Mouse (Mus musculus) fat pad, adult 2 months (tissue): Measurements from ENCODE around the gene Clca3a2.
"Not testable (repeated sequence)": the region's sequence is repeated elsewhere in the genome, so short reads cannot be mapped to it uniquely, and the experiment has no call there.

Experiments used
- DNase-seq: peaks from one replicate; pipeline ENCODE4 v3.0.0-alpha.2; 2011; ENCODE audit warnings: low read depth, low spot score; ENCODE audit errors: extremely low read depth

Clca3a2 gene

DNA sequence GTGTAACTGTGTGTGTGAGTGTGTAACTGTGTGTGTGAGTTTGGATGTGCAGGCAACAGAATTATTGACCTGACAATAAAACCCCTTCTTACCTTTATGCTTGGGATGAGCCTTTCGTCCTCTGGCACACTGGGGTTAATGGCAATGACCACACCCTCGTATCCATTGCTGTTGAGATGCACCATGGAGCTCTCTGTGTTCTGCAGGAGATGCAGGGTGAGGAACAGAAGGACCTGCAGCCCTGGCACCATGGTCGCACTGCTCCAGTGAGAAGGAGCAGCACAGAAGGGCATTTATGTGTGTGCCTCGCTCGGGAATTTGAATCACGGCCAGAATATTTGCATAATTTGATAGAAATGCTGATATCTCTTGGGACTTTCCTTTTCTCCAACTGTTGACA lies at the start of gene Clca3a2:
Gene Clca3a2 (minus strand): TSS at position 276 of the 400 bp plus-strand sequence.
- not testable (repeated sequence) for DNase-seq

GRCm38 (mm10) chr3:144849584-144849983 lies 30.3 kb upstream of the Clca3a2 start:
- DNase-seq: no peak

DNA sequence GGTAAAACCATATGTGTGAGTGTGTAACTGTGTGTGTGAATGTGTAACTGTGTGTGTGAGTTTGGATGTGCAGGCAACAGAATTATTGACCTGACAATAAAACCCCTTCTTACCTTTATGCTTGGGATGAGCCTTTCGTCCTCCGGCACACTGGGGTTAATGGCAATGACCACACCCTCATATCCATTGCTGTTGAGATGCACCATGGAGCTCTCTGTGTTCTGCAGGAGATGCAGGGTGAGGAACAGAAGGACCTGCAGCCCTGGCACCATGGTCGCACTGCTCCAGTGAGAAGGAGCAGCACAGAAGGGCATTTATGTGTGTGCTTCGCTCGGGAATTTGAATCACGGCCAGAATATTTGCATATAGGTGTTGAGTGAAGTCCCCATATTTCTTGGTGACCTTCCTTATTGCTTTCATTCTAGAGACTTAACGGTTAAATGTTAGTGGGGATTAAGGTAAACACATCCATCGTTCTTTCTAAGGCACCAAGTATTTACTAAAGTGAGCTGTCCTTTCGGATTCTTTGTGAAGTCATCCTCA lies 29.8 kb upstream of the Clca3a2 start, which contains the start of gene Clca3b:
Gene Clca3b (minus strand): TSS at position 344 of the 543 bp plus-strand sequence.
- not testable (repeated sequence) for DNase-seq

GRCm38 (mm10) chr3:144827257-144827656 lies 8.0 kb upstream of the Clca3a2 start:
- no peak for DNase-seq

GRCm38 (mm10) chr3:144825151-144825550 lies 5.9 kb upstream of the Clca3a2 start:
- no peak for DNase-seq

DNA sequence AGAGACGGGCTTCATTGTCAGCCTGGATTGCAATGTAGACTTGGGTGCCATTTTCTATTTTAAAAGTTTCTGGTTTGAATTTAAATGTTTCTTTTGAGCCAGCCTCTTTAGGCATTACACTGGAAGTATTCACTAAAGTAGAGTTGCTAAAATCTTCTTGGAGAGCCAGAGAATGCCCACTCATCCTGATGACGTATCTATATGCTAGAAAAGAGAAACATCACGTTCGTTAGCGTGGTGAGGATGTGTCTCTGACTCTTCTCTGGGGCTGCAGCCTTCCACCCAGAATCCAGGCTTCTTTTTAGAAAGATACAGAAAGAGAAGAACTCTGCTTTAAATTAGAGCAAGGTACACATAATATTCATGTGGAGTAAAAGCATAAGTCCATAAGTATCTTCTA lies 4.0 kb upstream of the Clca3a2 start:
- no peak for DNase-seq

- DNase-seq: no peak
Observed at GRCm38 (mm10) chr3:144820632-144821031, 1.3 kb upstream of the Clca3a2 start.

- DNase-seq: not testable (repeated sequence)
Observed at GRCm38 (mm10) chr3:144813336-144813735, 6.0 kb downstream of the Clca3a2 start.

DNA sequence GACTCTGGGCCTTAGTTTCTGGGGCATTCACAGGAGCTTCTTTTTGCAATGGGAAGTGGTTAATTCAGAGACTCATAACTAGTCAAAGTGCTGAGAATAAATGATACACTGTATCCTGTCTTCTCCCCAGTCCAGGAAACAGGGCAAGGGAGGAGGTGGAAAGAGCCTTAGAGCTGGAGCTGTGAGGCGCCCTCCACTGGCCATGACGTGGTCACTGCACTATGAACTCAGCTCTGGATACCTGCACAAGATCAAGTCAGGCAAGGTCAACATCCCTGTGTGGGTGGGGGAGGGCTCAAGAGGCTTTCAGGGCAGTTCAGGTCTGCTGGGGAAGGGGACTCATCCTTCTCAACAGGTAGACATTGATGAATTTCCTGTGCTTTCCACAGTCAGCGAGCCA lies 7.5 kb downstream of the Clca3a2 start:
- DNase-seq: no peak

DNA sequence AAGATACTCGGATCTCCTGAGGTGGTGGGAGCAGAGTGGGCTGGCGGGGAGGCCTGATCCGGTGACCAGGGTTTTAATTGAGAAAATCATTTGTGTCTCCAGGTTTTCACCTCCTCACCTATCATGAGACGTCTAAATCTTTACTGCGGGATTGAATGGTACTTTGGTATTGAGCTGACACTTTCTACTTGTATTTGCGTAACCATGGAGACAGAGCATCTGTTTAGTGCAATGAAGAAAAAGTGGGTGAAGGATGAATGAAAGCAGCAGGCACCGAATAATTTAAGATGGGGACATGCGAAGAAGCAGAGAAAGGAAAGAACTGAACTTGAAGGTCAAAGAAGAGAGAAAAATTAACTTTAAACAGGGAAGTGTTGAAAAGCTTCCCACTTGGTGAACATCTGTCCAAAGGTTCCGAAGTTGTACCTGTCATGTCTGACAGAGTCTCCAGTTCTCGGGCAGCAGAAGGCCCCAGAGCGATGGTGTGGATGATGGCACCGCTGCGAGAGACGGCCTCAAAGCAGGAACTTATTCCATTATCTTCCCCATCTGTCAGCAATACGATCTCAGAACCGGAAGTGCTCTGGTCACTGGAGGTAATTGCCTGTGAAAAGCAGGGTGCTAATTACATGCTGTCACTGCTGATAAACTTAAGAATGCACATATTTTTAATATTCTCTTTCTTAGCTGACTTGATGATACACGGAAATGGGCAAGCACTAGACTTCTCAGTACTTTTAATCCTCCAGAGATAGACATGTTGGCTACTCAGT lies 11.0 kb downstream of the Clca3a2 start:
- DNase-seq: not testable (repeated sequence)

- not testable (repeated sequence) for DNase-seq
Observed at GRCm38 (mm10) chr3:144806626-144807025, 12.7 kb downstream of the Clca3a2 start.

- no peak for DNase-seq
Observed at GRCm38 (mm10) chr3:144801861-144802260, 17.4 kb downstream of the Clca3a2 start.

DNA sequence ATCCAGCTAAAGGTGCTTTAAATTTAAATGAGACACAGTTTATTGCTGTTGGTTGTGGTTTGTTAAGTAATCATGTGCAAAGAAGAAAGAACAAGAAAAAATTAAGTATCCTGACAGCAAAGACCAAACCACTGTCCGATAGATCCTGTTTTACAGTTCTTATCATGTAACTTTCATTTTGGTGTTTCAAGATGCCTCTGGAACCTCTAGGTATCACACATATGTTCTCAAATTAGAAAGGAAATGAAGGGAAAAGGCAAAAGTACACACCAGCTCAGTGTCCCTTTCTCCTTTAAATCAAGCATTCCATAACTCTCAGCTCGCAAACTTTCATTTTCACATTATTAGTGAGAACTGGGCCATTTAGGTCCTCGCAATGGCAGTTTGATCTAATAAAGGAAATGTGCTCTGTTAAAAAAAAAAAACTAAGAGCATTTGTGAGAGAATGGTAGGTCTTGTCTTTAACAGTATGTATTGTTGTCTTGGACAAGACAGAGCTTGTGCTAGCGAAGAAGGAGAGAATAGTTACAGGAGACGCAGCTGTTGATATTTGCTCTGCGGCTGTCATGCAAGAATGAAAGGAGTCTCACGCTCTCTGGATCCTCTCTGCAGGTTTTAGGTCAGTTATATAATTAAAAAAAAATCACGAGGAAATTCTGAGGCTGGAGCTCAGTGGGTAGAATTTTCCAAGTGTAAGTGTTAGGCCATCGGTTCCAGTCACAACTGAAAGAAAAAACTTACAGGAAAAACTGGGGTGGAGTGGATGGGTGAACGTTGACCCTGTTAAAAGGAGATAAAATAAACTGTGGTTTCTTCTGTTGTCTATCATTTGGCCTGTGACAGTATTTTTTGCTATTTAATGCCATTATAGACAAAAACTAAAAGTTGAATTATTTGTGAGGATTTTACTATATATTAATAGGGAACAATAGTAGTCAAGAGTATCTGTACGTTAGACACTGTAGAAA lies 33.8 kb downstream of the Clca3a2 start:
- DNase-seq: no peak

DNA sequence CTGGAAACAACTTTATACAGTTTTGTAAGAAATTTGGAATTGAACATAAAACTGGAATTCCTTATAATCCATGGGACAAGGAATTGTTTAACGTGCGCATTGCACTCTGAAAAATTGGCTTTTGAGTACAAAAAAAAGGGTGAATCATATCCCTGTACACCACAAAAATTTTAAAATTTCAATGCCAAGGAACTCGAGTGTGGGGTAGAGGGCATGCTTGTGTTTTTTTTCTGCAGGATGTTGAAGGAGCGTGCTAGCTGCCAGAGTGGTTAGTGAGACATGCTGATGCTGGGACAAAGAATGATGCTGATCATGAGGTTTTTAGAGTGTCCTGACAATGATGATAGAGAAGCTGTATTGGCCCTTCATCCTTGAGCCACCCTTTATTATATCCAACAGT lies 54.1 kb downstream of the Clca3a2 start:
- DNase-seq: no peak

DNA sequence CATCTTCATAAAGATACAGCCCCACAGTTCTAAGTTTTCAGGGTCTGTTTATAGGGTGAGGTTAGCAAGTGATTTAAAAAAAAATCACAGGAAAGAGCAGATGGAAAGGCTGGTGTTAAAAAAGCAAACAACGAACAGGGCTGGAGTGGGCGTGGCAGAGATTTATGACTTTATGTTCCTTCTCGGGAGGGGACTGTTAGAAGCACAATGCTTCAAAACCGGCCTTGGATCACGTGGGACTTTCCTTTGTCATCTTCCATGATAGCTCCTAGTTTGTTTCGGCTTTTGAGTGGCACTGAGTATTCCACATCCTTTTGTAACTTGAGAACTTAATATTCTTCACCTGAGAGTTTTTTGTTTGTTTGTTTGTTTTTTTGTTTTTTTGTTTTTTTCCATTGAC lies 57.8 kb downstream of the Clca3a2 start:
- no peak for DNase-seq

DNA sequence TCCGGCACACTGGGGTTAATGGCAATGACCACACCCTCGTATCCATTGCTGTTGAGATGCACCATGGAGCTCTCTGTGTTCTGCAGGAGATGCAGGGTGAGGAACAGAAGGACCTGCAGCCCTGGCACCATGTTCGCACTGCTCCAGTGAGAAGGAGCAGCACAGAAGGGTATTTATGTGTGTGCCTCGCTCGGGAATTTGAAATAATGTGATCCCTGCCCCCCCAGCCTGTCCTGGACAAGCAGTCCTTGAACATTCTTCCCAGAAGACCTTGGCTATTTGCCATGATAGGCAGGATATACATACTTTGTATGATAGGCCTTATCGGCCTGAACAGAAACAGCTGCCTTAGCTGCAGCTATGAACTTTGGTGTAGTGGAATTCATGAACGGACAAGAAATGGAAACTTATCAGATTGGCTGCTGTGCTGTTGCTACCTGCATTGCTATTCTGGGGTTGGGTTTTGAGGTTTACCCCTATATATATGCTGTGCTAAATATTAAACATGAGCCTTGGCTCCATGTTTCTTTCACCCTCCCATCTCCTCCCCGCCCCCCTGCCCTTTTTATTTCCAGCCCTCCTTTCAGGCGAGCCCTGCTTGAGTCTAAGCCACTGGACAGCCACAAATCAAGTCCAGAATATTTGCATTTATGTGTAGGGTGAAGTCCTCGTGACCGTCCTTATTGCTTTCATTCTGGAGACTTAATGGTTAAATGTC lies 58.5 kb downstream of the Clca3a2 start, which contains the start of gene Clca3a1:
Gene Clca3a1 (minus strand): TSS at position 386 of the 718 bp plus-strand sequence.
- no peak for DNase-seq

DNA sequence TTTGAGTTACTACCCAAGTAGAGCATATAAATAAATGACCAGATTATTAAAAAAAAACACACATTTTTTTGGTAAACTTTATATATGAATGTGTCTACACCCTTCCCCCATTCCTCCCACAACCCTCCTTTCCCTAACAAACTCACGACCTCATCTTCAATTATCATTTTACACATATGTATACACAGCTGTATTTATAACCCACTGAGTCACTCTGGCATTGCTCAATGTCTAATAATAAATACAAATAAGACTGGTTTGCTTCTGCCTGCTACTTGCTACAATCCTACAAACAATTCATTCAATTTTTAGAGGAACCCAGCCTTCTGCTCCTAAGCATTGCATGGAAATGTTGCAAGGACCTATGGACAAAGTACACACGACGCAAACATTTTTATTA lies 59.6 kb downstream of the Clca3a2 start:
- no peak for DNase-seq

- DNase-seq: not testable (repeated sequence)
Observed at GRCm38 (mm10) chr3:144756103-144756502, 63.2 kb downstream of the Clca3a2 start.

DNA sequence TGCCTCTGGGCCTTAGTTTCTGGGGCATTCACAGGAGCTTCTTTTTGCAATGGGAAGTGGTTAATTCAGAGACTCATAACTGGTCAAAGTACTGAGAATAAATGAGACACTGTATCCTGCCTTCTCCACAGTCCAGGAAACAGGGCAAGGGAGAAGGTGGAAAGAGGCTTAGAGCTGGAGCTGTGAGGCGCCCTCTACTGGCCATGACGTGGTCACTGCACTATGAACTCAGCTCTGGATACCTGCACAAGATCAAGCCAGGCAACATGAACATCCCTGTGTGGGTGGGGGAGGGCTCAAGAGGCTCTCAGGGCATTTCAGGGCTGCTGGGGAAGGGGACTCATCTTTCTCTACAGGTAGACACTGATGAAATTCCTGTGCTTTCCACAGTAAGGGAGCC lies 66.2 kb downstream of the Clca3a2 start:
- DNase-seq: no peak
